Mouse (Mus musculus) layer of hippocampus, adult 18-20 months (tissue): Measurements from ENCODE around the gene Slc6a1. TPM values are rescaled to one million over a fixed set of nuclear protein-coding genes. Genes with fewer than 3 reads are reported as not detected.

Experiments used
- DNase-seq, 2 experiments: peaks; one replicate each; pipeline ENCODE4 v3.0.0; 2022; ENCODE audit warnings: low spot score in 2 of 2
- long read RNA-seq: library from polyadenylated mRNA; stranded (forward); transcript quantifications from one replicate; pipeline ENCODE4 v2.0.0, GENCODE M21; 2021
- total RNA-seq, 2 experiments: library from RNA; stranded (reverse); gene quantifications; 2 replicates each; pipeline ENCODE4 v1.2.3; 2021

Gene Slc6a1
- 100 to 1,000 TPM; 282 to 291 TPM for total RNA-seq
- long read RNA-seq, full-length matches to known transcripts = 388 of 479 reads
- long read RNA-seq, partial matches to known transcripts = 70 of 479 reads
- long read RNA-seq, other reads (novel, unspliced or antisense) = 21 of 479 reads

- peak; percentile 58 to 77 for DNase-seq
Measured at GRCm38 (mm10) chr6:114282469-114283277, at the start of gene Slc6a1. Slc6a1 (plus strand) TSS chr6:114282635.

- DNase-seq = no peak
Measured at GRCm38 (mm10) chr6:114238892-114239644, 43.4 kb upstream of the Slc6a1 start.

GRCm38 (mm10) chr6:114245665-114246064, 36.8 kb upstream of the Slc6a1 start:
- DNase-seq = no peak

- DNase-seq = peak; percentile 52 to 91
Measured at GRCm38 (mm10) chr6:114250311-114250710, 32.1 kb upstream of the Slc6a1 start.

- peak; percentile 43 to 51 for DNase-seq
Measured at GRCm38 (mm10) chr6:114254927-114255326, 27.5 kb upstream of the Slc6a1 start.

GRCm38 (mm10) chr6:114257762-114258361, 24.6 kb upstream of the Slc6a1 start:
- DNase-seq = no peak

GRCm38 (mm10) chr6:114258661-114259193, 23.7 kb upstream of the Slc6a1 start:
- no peak for DNase-seq

GRCm38 (mm10) chr6:114261609-114262008, 20.8 kb upstream of the Slc6a1 start:
- no peak for DNase-seq

- DNase-seq = no peak
Measured at GRCm38 (mm10) chr6:114264010-114264409, 18.4 kb upstream of the Slc6a1 start.

GRCm38 (mm10) chr6:114264426-114264825, 18.0 kb upstream of the Slc6a1 start:
- no peak for DNase-seq

GRCm38 (mm10) chr6:114266273-114266672, 16.2 kb upstream of the Slc6a1 start:
- DNase-seq = no peak

GRCm38 (mm10) chr6:114267979-114268378, 14.5 kb upstream of the Slc6a1 start:
- no peak for DNase-seq

GRCm38 (mm10) chr6:114269589-114269988, 12.8 kb upstream of the Slc6a1 start:
- DNase-seq = no peak

GRCm38 (mm10) chr6:114270799-114271198, 11.6 kb upstream of the Slc6a1 start:
- DNase-seq = no peak

GRCm38 (mm10) chr6:114272279-114272678, 10.2 kb upstream of the Slc6a1 start:
- DNase-seq = no peak

- no peak for DNase-seq
Measured at GRCm38 (mm10) chr6:114273997-114274728, 8.3 kb upstream of the Slc6a1 start.

- DNase-seq = no peak
Measured at GRCm38 (mm10) chr6:114275800-114276199, 6.6 kb upstream of the Slc6a1 start.

- DNase-seq = no peak
Measured at GRCm38 (mm10) chr6:114283278-114283770, 889 bp downstream of the Slc6a1 start.

- DNase-seq = peak in 1 of 2 experiments; percentile 73
Measured at GRCm38 (mm10) chr6:114283927-114284703, 1.7 kb downstream of the Slc6a1 start.

- DNase-seq = no peak
Measured at GRCm38 (mm10) chr6:114285424-114285823, 3.0 kb downstream of the Slc6a1 start.
